Mouse (Mus musculus) lung, adult 2 months (tissue): ENCODE measurements around the gene Dph3. TPM values are rescaled to one million over a fixed set of nuclear protein-coding genes. Genes with fewer than 3 reads are reported as not detected.
"Not testable (repeated sequence)": the region's sequence is repeated elsewhere in the genome, so short reads cannot be mapped to it uniquely, and the experiment has no call there.

ENCODE experiments used
- DNase-seq: peaks from one replicate; pipeline ENCODE4 v3.0.0; 2022
- H3K4me1 ChIP-seq: fragments of 200-500 bp; 2 replicates; pipeline ENCODE4 v1.6.1; 2011; ENCODE audit warnings: low read length; ENCODE audit not compliant: control insufficient read depth, insufficient read depth
- H3K4me3 ChIP-seq: fragments of 200-500 bp; replicated peaks from 2 replicates; pipeline ENCODE3; 2011; ENCODE audit warnings: low read depth, mild to moderate bottlenecking, control low read depth, low read length; ENCODE audit errors: extremely low read depth
- CTCF ChIP-seq: fragments of 200-500 bp; IDR thresholded peaks from 2 replicates; pipeline ENCODE4 v1.5.1; 2011; ENCODE audit warnings: mild to moderate bottlenecking, low read length, control low read depth; ENCODE audit not compliant: insufficient read depth
- POLR2A ChIP-seq: fragments of 200-500 bp; IDR thresholded peaks from 2 replicates; pipeline ENCODE4 v1.6.1; 2011; ENCODE audit warnings: low read depth, mild to moderate bottlenecking, control low read depth, low read length, borderline replicate concordance; ENCODE audit errors: extremely low read depth
- WGBS: fragments of 180-500 bp; shearing (Covaris S2); methylation state at CpG from one replicate; pipeline ENCODE4 v1.1.7; 2018; 5-methylcytosine and 5-hydroxymethylcytosine counted together
- polyA plus RNA-seq: library from polyadenylated mRNA; depleted of rRNA; stranded (reverse); fragments of >200 nt; gene quantifications from 2 replicates; pipeline ENCODE4 v1.2.3, GENCODE M21; 2012; rRNA removed

Gene Dph3
- polyA plus RNA-seq = 12.3 and 13.8 TPM in 2 replicates

GRCm38 (mm10) chr14:32085486-32086201 is at the start of gene Dph3:
Gene Dph3 (minus strand): TSS chr14:32085729.
- Histone ChIP-seq H3K4me3 (peak within 1 kb of the TSS; percentile 84), H3K4me1 (peaks cover 3% of the 10 kb centered on the region; the same call in 1 of the 2 replicates)
- TF ChIP-seq POLR2A (peak; percentile 80), CTCF (peak; percentile 19; the same call in 1 of the 2 replicates)
- peak; percentile 99 for DNase-seq
- under 1% methylated on average over 43 of the region's 43 CpGs for WGBS

GRCm38 (mm10) chr14:32134293-32134692 is 48.8 kb upstream of the Dph3 start:
- TF ChIP-seq CTCF (no peak), POLR2A (no peak)
- DNase-seq = no peak
- no peak overlapping the region for H3K4me3 ChIP-seq
- 36% methylated on average over 2 of the region's 2 CpGs for WGBS
- no peaks in the 10 kb centered on the region for H3K4me1 ChIP-seq

- Histone ChIP-seq H3K4me3 (no peak overlapping the region), H3K4me1 (no peaks in the 10 kb centered on the region)
- WGBS = 30% methylated on average over 4 of the region's 4 CpGs
- TF ChIP-seq POLR2A (no peak), CTCF (no peak)
- no peak for DNase-seq
Measured at GRCm38 (mm10) chr14:32131836-32132235, 46.3 kb upstream of the Dph3 start.

- 74% methylated on average over 5 of the region's 5 CpGs for WGBS
- no peak overlapping the region for H3K4me3 ChIP-seq
- H3K4me1 ChIP-seq = no peaks in the 10 kb centered on the region
- TF ChIP-seq POLR2A (no peak), CTCF (no peak)
- no peak for DNase-seq
Measured at GRCm38 (mm10) chr14:32128409-32128808, 42.9 kb upstream of the Dph3 start.

- H3K4me3 ChIP-seq, DNase-seq, H3K4me1 ChIP-seq: not testable (repeated sequence)
- WGBS = 77% methylated on average over 5 of the region's 5 CpGs
Measured at GRCm38 (mm10) chr14:32125256-32125655, 39.7 kb upstream of the Dph3 start.

GRCm38 (mm10) chr14:32124261-32124660 is 38.7 kb upstream of the Dph3 start:
- Histone ChIP-seq H3K4me3 (no peak overlapping the region), H3K4me1 (no peaks in the 10 kb centered on the region)
- 70% methylated on average over 3 of the region's 3 CpGs for WGBS
- no peak for TF ChIP-seq CTCF
- no peak for TF ChIP-seq POLR2A
- DNase-seq = no peak

GRCm38 (mm10) chr14:32121920-32122315 is 36.4 kb upstream of the Dph3 start:
- 28% methylated on average over 2 of the region's 2 CpGs for WGBS
- peak; percentile 54 for TF ChIP-seq CTCF
- no peak for TF ChIP-seq POLR2A
- Histone ChIP-seq H3K4me1 (no peaks in the 10 kb centered on the region), H3K4me3 (no peak overlapping the region)
- peak; percentile 14 for DNase-seq

- DNase-seq = no peak
- WGBS = 72% methylated on average over 11 of the region's 11 CpGs
- TF ChIP-seq CTCF = no peak
- no peak for TF ChIP-seq POLR2A
Measured at GRCm38 (mm10) chr14:32120940-32121919, 35.7 kb upstream of the Dph3 start.

GRCm38 (mm10) chr14:32112124-32112523 is 26.6 kb upstream of the Dph3 start:
- H3K4me3 ChIP-seq, DNase-seq, H3K4me1 ChIP-seq: not testable (repeated sequence)
- WGBS = 91% methylated on average over 10 of the region's 10 CpGs

More at GRCm38 (mm10) chr14:32120940-32121919, 35.7 kb upstream of the Dph3 start:
- no peak overlapping the region for H3K4me3 ChIP-seq
- H3K4me1 ChIP-seq = no peaks in the 10 kb centered on the region

- no peaks in the 10 kb centered on the region for H3K4me1 ChIP-seq
- DNase-seq = no peak
- TF ChIP-seq CTCF (no peak), POLR2A (no peak)
- H3K4me3 ChIP-seq = no peak overlapping the region
- 86% methylated on average over 4 of the region's 4 CpGs for WGBS
Measured at GRCm38 (mm10) chr14:32106911-32107310, 21.4 kb upstream of the Dph3 start.
